Mouse (Mus musculus): ENCODE results near the gene Fam126b.

DNA sequence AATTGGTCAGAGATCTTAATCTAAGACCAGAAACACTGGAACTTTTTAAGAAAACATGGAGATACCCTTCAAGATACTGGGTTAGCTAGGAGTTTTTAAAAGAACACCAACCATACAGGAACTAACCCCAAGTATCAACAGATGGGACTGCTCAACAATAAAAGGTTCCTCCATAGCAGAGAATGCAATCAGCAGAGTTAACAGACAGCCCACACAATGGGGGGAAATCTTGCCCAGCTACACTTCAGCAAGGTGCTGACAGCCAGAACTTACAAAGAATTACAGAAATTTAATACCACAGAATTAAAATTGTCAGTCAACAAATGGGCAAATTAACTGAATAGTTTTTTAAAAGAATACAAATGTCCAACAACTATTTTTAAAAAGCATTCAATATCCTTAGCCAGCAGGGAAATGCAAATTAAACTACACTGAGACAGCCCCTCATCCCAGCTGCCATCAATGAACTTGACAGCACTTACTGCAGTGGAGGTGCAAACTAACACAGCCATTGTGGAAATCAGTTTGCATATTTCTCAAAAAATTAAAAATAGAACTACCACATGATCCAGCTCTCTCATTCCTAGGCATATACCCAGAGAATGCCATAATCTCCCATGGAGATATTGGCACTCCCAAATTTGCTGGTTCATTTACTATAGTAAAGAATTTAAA, 17.5 kb downstream of the Fam126b start:
- TF ChIP-seq UBTF (IDR thresholded peaks at IDR 0.05; ENCODE audit: borderline replicate concordance, insufficient read depth, low read depth, low read length) (no peak), MAX (IDR thresholded peaks at IDR 0.05; ENCODE audit: low read length) (no peak), E2F4 (IDR thresholded peaks at IDR 0.05; ENCODE audit: borderline replicate concordance, low read depth, low read length) (no peak), CTCF (IDR thresholded peaks at IDR 0.05 in 2 of 3, conservative IDR thresholded peaks at IDR 0.05 in 1 of 3; ENCODE audit: control insufficient read depth in 1 of 3, insufficient read depth in 1 of 3, low read depth in 2 of 3, low read length in 3 of 3, poor library complexity in 1 of 3, severe bottlenecking in 1 of 3) (no peak), USF1 (IDR thresholded peaks at IDR 0.05; ENCODE audit: low read depth, low read length) (no peak), TCF12 (IDR thresholded peaks at IDR 0.05; ENCODE audit: low read depth, low read length) (no peak)

Data from MEL (cell line).